Mouse (Mus musculus): ENCODE data around the gene Tsnaxip1.

Gene Tsnaxip1

GRCm38 (mm10) chr8:105861951-105862350, 34.4 kb downstream of the Tsnaxip1 start:
- DNase-seq (ENCODE audit: low spot score in 2 of 2): no peak

DNA sequence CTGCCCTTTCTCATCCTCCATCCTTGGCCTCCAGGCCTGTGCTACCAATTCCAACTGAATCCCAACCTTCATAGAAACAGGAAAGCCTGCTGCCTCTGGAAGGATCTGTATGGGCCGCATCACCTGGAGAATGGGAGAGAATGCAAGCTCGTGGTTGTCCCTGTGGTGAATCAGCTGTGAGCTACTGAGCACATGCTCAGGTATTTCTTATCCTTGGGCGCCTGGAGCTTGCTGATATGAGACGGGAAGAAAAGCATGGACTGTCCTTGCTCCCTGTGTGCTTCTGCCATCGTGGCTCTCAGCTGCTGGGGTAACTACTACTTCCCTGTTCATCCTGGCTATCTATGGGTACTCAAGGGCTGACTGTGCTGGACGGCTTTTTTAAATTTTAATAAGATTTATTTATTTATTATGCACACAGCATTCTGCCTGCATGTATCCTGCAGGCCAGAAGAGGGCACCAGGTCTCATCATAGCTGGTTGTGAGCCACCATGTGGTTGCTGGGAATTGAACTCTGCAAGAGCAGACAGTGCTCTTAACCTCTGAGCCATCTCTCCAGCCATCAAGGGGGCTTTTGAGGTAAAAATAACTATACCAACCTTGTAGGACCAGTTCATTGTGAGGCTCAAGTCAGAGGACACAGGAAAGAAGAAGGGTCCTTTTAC, 39.0 kb downstream of the Tsnaxip1 start:
- DNase-seq (ENCODE audit: low spot score in 2 of 2): no peak

GRCm38 (mm10) chr8:105874301-105874700, 46.8 kb downstream of the Tsnaxip1 start:
- DNase-seq (ENCODE audit: low spot score in 2 of 2): peak; percentile 51 to 60

DNA sequence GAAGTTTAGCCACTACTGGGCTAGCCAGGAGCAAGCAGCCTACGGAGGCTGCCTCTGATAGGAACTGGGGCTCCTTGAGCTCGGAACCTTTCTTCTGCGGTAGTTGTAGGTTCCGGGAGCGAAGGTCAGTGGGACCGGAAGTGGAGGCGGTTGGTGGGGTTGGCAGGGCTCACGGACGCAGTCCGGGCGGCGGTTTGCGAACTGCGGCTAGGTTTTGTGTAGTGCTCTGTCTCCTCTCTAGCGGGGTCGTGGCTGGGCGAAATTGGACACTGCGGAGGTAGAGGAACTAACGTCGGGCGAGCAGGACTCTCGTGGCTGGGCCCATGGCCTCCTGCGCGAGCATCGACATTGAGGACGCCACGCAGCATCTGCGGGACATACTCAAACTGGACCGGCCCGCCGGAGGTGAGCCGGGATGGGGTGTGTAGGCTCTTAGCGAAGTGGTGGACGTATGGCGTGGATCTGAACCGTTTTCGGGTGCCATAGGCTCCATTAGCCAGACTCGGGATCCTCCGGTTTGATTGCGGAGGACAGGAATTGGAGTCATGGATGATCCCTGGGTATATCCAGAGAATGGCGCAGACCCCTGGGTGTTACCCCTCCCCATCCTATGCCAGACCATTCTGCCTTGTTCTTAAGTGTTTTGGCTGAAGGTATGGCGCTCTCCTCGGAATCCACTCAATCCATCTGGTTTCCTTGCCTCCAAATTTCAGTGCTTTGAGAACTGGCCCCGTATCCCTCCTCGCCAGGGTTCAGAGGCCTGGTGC, 53.4 kb downstream of the Tsnaxip1 start, which contains the start of gene Edc4:
Gene Edc4, plus strand, starts transcription at position 128 of the 767 bp plus-strand sequence.
- peak; percentile 87 to 93 for DNase-seq (ENCODE audit: low spot score in 2 of 2)

DNA sequence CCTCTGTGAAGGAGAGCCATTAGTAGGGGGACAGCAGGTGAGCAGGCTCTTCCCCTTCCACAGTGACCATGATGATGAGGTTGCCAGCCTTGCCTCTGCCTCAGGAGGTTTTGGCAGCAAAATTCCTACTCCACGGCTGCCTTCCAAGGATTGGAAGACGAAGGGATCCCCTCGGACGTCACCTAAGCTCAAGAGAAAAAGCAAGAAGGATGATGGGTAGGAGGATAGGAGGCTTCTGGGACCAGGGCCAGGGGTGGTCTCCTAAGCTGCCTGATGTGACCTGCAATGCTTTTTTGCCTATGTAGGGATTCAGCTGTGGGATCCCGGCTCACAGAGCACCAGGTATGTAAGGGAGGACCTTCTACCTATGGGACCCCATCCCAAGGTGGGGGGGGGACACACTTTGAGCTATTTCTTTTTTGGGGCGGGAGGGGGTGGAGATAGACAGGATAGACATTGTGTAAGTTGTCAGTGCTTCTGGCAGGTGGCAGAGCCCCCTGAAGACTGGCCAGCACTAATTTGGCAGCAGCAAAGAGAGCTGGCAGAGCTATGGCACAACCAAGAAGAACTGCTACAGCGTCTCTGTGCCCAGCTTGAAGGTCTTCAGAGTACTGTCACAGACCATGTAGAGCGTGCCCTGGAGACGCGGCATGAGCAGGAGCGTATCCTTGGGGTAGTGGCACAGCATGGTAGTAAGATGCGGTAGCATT, 62.4 kb downstream of the Tsnaxip1 start:
- DNase-seq (ENCODE audit: low spot score in 2 of 2): no peak

GRCm38 (mm10) chr8:105890870-105891269, 63.3 kb downstream of the Tsnaxip1 start:
- DNase-seq (ENCODE audit: low spot score in 2 of 2): peak in 1 of 2 experiments; percentile 62

DNA sequence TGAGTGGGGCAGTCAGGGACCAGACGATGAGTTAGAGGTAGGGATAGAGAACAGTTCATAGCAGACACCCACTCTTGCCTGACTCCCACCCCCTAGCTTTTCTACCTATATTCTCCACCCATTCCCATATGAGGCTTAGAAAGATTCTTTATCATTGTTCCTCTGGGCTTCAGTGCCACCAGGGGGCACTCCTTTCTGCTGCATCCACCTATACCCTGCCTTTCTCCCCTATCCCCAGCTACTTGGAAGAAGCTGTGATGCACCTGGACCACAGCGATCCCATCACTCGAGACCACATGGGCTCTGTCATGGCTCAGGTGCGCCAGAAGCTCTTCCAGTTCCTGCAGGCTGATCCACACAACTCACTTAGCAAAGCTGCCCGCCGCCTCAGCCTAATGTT, 64.9 kb downstream of the Tsnaxip1 start:
- DNase-seq (ENCODE audit: low spot score in 2 of 2): peak in 1 of 2 experiments; percentile 60

- peak; percentile 68 to 83 for DNase-seq (ENCODE audit: low spot score in 2 of 2)
Observed at GRCm38 (mm10) chr8:105893339-105893738, 65.8 kb downstream of the Tsnaxip1 start, which contains the start of gene Nrn1l. TSS of gene Nrn1l (plus strand) at chr8:105893567.
